Mouse (Mus musculus): ENCODE measurements around the gene Hoxb4.

Gene Hoxb4

GRCm38 (mm10) chr11:96314671-96315343 lies 3.3 kb upstream of the Hoxb4 start:
- no peak for DNase-seq (ENCODE audit: low read depth)

- no peak for DNase-seq (ENCODE audit: low read depth)
Measured at GRCm38 (mm10) chr11:96315344-96315681, 2.8 kb upstream of the Hoxb4 start.

- DNase-seq (ENCODE audit: low read depth): no peak
Measured at GRCm38 (mm10) chr11:96316696-96317607, 1.1 kb upstream of the Hoxb4 start.

GRCm38 (mm10) chr11:96318368-96319070 lies 452 bp downstream of the Hoxb4 start:
- DNase-seq (ENCODE audit: low read depth): no peak

DNA sequence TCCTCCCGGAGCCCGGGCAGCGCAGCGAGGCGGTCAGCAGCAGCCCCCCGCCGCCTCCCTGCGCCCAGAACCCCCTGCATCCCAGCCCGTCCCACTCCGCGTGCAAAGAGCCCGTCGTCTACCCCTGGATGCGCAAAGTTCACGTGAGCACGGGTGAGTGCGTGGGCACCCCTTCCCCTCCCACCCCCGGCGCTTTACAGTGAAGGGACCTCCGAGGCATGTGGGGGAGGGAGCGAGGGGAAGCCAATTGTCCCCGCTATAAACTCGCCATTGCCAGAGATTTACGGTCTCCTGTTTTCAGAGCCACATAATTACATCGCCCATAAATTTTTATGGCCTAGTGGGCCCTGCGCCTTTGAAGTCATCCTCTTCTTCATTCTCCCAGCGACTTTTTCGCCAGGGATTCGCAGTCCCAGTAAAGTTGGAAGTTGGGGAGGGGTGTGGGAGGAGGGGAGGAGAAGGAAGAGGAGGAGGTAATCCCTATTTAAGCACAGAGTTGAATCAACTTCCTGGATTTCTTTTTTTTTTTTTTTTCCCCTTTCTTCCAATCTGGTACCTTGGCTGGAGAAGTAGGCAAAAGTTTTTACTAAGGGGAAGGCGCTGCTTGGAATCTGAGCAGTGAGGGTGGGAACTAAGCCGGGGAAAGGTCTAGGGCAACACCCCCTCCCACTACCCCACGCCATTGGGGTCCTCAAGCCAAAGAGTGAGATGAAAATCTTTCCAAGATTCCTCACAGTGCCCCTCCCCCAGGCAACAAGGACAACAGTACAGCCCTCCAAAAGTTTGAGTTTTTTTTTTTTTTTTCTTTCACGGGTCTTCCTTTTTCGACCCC lies 1.2 kb downstream of the Hoxb4 start:
- no peak for DNase-seq (ENCODE audit: low read depth)

DNA sequence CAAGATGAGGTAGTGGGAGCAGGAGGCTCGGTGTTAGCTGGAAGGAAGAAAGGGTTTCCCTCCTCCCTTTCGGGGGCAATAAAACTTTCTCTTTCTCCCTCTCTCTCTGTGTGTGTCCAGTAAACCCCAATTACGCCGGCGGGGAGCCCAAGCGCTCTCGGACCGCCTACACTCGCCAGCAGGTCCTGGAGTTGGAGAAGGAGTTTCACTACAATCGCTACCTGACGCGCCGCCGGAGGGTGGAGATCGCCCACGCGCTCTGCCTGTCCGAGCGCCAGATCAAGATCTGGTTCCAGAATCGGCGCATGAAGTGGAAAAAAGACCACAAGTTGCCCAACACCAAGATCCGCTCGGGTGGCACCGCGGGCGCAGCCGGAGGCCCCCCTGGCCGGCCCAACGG lies 1.8 kb downstream of the Hoxb4 start:
- DNase-seq (ENCODE audit: low read depth): no peak

DNA sequence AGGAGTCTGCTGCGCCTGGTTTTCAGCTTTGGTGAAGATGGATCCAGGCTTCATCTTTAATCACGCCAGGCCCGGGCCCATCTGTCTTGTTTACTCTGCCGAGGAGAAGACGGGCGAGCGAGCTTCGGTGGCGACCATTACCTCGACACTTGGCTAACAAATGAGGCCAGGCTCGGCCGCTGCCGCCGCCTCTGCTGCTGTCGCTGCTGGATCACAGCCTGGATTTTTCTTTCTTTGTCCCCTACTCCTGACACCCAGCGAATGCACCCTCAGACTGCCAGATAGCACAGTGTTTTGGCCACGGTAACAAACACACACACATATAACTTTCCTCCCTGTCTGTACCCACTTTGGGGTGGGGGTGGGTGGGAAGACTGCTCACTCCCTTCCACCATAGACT lies 2.6 kb downstream of the Hoxb4 start:
- no peak for DNase-seq (ENCODE audit: low read depth)

- DNase-seq (ENCODE audit: low read depth): no peak
Measured at GRCm38 (mm10) chr11:96321846-96322245, 3.8 kb downstream of the Hoxb4 start.

DNA sequence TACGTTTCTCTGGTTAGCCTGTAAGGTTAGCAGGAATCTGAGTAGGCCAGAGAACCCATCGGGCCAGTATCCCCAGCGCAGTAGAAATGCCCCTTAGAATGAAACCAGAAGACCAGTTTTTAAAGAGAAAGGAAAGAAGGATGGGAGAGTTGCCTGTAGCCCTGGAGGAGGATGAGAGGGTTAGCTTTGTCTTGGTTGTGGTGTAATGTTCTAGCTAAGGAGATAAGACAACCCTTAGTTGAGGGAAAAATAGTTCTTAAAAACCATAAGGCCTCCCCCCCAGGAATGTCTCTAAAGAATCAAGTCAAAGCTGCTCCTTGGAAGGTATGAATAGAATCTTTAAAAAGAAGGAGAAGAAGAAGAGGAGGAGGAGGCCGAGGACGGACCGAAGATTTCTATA lies 4.7 kb downstream of the Hoxb4 start:
- no peak for DNase-seq (ENCODE audit: low read depth)

DNA sequence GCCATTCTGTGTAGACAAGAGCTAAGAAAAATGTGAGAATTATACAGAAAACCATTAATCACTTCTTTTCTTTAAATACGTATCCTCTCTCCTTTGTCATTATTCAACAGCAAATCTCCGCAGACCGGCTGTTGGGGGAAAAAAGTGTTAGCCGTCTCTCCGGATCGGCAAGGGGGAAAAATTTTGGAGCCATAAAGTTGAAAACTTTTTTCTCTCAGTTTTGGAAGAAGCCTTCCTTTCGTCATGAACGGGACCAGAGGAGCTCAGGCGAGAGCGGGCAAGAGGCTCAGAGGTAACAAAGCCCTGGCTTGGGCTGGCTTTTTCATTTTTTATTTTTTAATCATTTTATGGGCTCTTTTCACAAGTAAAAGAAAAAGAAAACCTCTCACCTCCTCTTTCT lies 5.1 kb downstream of the Hoxb4 start, which contains the start of gene Hoxb3:
TSS of gene Hoxb3 (plus strand) at position 173 of the 400 bp plus-strand sequence.
- DNase-seq (ENCODE audit: low read depth): no peak

DNA sequence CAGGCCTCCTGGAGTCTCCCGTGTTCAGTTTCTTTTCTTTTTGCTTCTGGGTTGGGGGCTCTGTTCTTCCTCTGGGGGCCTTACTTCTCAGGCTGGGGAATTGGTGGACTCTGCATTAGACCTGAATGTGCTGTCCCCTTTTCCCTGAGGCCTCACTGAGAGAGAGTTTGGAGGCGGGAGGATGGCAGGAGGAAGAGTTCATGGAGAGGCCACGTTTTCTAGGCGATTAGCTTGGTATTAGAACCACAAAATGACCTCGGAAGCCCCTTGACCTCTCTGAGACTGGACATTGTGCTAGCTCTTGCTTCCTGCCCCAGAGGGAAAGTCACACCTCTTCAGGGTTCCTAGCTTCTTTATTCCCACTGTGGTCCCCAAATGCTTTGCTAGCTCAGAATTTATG lies 6.1 kb downstream of the Hoxb4 start:
- DNase-seq (ENCODE audit: low read depth): no peak

GRCm38 (mm10) chr11:96324965-96325364 lies 6.9 kb downstream of the Hoxb4 start:
- no peak for DNase-seq (ENCODE audit: low read depth)

DNA sequence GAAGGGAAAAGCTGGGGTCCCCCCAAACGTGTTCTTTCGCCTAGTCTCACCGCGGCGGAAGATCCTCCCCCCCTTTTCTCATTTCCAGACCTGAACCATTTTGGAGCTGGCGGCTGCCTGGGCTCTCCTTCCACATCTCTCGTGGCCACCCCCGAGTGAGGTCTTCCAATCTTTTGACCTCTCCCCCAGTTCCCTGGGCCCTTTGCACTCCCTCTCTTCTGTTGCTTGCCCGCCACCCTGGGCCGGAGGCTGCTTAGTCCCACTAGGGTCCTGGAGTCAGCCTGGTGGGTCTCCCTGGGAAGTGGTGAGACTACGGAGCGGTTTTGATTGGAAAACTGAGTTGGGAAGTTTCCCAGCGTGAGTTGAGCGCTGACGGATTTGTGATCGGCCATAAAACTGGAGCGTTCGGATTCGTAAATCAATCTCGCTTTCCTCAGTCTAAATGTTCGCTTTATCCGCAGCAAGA lies 7.7 kb downstream of the Hoxb4 start:
- DNase-seq (ENCODE audit: low read depth): no peak

DNA sequence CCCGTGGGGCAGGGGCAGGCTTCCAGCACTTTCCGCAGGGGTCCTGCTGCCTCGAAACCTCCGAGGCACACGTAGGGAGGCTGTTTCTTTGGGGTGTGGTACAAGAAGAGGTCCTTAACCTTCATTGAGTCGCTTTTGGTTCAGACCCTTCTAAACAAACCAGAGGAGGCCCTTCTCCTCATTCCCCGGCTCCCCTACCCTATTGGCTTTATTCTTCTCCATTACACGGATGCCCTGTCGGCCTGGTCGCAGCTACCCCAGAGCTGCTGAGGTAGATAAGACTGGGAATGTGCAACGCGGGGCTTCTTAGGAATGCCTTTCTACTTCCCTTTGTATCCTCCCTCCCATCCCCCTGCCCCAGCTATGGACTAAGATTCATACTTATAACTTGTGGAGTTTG lies 8.6 kb downstream of the Hoxb4 start:
- no peak for DNase-seq (ENCODE audit: low read depth)

DNA sequence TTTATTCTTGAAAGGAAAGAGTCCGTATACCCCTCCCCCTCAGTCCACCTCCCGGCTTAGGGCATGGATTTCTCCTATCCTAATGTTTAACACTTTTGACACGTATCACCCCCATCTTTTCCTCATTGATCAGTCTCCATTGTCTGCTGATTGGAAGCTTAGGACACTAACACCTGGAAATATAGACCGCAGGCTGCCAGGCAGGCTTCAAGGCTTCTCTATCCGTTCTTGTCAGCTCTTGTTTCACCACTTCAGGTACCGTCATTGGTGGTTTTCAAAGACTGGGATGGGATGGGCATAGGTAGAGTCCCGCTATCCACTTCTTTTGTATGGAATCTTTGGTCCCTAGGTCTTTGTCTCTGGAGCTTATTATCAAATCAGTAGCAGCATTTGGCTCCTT lies 9.1 kb downstream of the Hoxb4 start:
- DNase-seq (ENCODE audit: low read depth): no peak

- no peak for DNase-seq (ENCODE audit: low read depth)
Measured at GRCm38 (mm10) chr11:96327750-96328149, 9.7 kb downstream of the Hoxb4 start.

- no peak for DNase-seq (ENCODE audit: low read depth)
Measured at GRCm38 (mm10) chr11:96328605-96329004, 10.5 kb downstream of the Hoxb4 start.

- DNase-seq (ENCODE audit: low read depth): no peak
Measured at GRCm38 (mm10) chr11:96332105-96332504, 14.0 kb downstream of the Hoxb4 start.

DNA sequence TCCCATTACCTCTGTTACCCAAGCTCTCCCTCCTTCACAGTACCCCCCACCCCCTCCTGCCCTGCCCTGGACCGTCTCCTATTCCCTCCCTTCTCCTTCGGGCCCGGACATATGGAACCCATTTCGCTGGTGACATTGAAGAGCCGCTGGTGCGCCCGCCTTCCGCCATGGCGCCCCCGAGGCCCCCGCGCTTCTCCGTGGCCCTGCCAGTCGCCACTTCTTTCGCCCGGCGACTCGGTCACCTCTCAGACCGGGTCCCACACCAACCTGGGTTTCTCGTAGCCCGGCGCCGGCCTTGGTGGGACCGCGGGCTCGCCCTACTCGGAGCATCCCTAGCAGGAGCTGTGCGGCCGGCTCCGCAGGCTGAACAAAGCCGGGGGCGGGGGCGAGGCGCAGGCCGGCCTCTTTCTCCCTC lies 14.6 kb downstream of the Hoxb4 start:
- DNase-seq (ENCODE audit: low read depth): no peak

DNA sequence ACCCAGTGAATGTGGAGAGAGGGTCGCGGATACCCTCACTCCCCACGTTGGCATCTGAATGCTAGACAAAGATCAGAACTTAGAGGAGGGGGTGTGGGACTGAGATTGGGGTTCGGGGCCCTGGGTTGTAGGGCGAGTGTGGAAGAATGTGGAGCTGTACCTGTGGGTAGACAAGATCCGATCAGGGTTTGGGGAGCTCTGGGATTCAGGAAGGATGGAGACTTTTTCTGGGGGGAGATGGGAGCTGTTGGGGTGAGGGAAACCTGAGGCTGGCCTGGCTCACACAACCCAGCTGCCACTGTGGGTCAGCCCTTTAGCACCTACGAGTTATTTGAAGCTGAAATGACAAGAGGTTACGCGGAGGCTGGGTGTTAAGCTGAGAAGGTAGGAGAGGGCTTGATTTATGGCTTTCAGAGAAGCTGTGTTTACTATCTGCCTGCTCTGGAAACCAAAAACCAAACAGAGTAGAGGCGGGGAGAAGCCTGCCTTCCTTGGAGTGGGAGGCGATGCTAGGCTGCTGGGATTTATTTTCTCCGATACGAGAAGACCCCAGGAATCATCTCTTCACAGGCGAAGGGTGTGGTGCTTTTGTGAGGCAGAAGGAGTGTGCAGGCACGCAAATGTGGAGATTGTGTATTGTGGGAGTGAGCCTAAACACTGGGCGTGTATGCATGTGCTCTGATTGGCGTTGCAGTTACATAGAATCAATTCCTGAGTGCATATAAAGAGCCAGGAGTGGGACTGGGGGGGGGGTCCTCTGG lies 15.4 kb downstream of the Hoxb4 start:
- no peak for DNase-seq (ENCODE audit: low read depth)

- DNase-seq (ENCODE audit: low read depth): no peak
Measured at GRCm38 (mm10) chr11:96334002-96334364, 15.9 kb downstream of the Hoxb4 start.

Data from c-Kit-positive CD71-positive TER-119-negative erythroid progenitor cells, embryonic 14.5 days (primary cell).